Mouse (Mus musculus) gastrocnemius, adult 18-20 months (tissue): ENCODE measurements around the gene Ranbp3l. TPM values are rescaled to one million over a fixed set of nuclear protein-coding genes. Genes with fewer than 3 reads are reported as not detected.

Source experiments
- DNase-seq: peaks from one replicate; pipeline ENCODE4 v3.0.0; 2021; ENCODE audit warnings: low spot score
- total RNA-seq, 2 experiments: library from RNA; stranded (reverse); gene quantifications; 2 replicates each; pipeline ENCODE4 v1.2.3; 2021

Gene Ranbp3l
- total RNA-seq, 2 experiments from 2014 or later: 0.19 TPM; not detected in 1

- DNase-seq: no peak
Observed at GRCm38 (mm10) chr15:9093598-9094365, 126.0 kb downstream of the Ranbp3l start.

GRCm38 (mm10) chr15:9094366-9094750, 126.6 kb downstream of the Ranbp3l start:
- DNase-seq: no peak

GRCm38 (mm10) chr15:9096865-9097264, 129.1 kb downstream of the Ranbp3l start:
- no peak for DNase-seq

- DNase-seq: no peak
Observed at GRCm38 (mm10) chr15:9100446-9101077, 132.8 kb downstream of the Ranbp3l start.

GRCm38 (mm10) chr15:9106303-9107074, 138.7 kb downstream of the Ranbp3l start:
- no peak for DNase-seq

GRCm38 (mm10) chr15:9110526-9111347, 143.0 kb downstream of the Ranbp3l start:
- no peak for DNase-seq

- no peak for DNase-seq
Observed at GRCm38 (mm10) chr15:9111648-9112047, 143.9 kb downstream of the Ranbp3l start.

GRCm38 (mm10) chr15:9113556-9113955, 145.8 kb downstream of the Ranbp3l start:
- no peak for DNase-seq

- no peak for DNase-seq
Observed at GRCm38 (mm10) chr15:9114131-9114530, 146.4 kb downstream of the Ranbp3l start.

GRCm38 (mm10) chr15:9114599-9114998, 146.8 kb downstream of the Ranbp3l start:
- no peak for DNase-seq

Other genes starting within 250 kb of the Ranbp3l start
- 10 to 100 TPM; 37.0 to 37.7 TPM for gene Nadk2, start 103.3 kb downstream of the Ranbp3l start, total RNA-seq
- gene Lmbrd2, start 172.6 kb downstream of the Ranbp3l start, total RNA-seq: 10 to 100 TPM; 16.3 to 16.6 TPM
- gene Skp2, start 187.5 kb downstream of the Ranbp3l start, total RNA-seq: under 1 TPM; 0.31 to 0.39 TPM